Mouse (Mus musculus): ENCODE results near the gene Rab31. TPM values are rescaled to one million over a fixed set of nuclear protein-coding genes. Genes with fewer than 3 reads are reported as not detected.

Gene Rab31
- total RNA-seq, 2 experiments from 2014 or later: 10.5 to 11.9 TPM

- no peak for ATAC-seq (replicated peaks; ENCODE audit: low FRiP score, poor library complexity, severe bottlenecking)
Measured at GRCm38 (mm10) chr17:65712861-65713535, 59.6 kb downstream of the Rab31 start.

- no peak for ATAC-seq (replicated peaks; ENCODE audit: low FRiP score, poor library complexity, severe bottlenecking)
Measured at GRCm38 (mm10) chr17:65711779-65712178, 60.8 kb downstream of the Rab31 start.

GRCm38 (mm10) chr17:65710576-65710975, 62.0 kb downstream of the Rab31 start:
- ATAC-seq (replicated peaks; ENCODE audit: low FRiP score, poor library complexity, severe bottlenecking): no peak

- ATAC-seq (replicated peaks; ENCODE audit: low FRiP score, poor library complexity, severe bottlenecking): no peak
Measured at GRCm38 (mm10) chr17:65706220-65706619, 66.3 kb downstream of the Rab31 start.

GRCm38 (mm10) chr17:65703527-65704391, 68.8 kb downstream of the Rab31 start:
- no peak for ATAC-seq (replicated peaks; ENCODE audit: low FRiP score, poor library complexity, severe bottlenecking)

DNA sequence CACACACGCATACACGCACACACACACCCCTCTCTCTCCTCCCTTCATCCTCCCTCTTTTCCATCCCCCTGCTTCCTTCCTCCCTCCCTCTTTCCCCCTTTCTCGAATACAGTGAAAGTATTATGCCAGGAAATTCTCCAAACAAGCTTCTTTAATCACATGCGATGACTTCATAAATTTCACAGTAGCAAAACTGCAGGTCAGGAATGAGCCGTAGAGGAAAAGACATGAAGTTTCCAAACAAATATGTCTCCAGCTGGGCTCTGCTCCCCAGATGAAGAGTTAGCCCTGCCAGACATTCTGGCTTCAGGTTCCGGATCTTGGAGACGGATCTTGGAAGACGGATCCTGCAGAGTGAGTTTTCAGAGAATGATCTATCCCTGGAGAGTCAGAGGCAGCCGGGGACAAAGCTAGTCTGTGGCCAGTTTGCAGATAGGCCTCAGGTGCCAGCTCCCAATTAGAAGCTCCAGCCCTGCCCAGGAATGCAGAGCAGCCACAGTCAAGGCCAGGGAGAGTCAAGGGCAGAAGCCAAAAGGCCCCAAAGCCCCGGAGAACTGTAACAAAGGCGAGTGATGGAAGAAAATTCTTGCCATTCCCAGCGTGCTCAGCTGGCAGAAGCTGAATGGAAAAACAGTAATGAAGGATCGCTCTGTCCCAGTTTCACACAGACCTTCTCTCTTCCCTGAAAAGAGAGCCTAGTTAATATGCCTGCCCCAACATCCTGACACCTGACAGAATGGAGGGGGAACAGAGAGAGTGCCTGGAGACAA, 70.6 kb downstream of the Rab31 start:
- no peak for ATAC-seq (replicated peaks; ENCODE audit: low FRiP score, poor library complexity, severe bottlenecking)

DNA sequence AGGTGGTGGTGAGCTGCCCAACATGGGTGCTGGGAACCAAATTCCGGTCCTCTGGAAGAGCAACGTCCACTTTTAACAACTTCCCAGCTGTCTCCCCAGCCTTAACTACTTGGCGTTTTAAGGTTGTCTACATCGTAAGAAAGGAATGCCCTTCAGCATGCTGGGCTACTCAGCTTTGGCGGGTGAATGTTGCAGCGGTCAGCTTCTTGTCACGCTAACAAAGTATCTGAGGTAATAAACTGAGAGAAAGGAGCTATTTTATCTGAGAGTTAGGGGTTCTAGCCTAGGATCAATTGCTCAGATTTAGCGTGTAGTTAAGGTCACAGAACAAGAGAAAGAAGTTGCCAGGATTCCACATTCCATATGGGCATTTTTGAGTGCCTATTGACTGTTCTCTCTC, 71.2 kb downstream of the Rab31 start:
- ATAC-seq (replicated peaks; ENCODE audit: low FRiP score, poor library complexity, severe bottlenecking): no peak

DNA sequence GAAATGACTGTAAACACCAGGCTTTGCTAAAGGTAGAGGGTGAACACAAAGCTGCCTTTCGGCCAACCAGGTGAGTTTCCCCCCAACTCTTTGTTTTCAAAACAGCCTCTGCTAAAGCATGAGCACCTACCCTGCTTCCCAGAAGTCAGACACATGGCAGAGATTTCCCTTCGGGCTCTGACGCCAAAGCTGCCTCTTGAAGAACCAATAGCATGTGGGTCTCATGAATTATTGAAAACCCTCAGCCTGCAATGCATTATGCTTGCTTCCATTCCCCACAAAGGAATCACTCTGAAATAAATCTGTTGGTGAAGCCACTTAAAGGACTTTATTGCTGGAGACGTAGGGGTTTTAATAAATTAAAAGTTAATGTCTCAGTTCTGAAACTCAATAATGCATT, 72.5 kb downstream of the Rab31 start:
- no peak for ATAC-seq (replicated peaks; ENCODE audit: low FRiP score, poor library complexity, severe bottlenecking)

DNA sequence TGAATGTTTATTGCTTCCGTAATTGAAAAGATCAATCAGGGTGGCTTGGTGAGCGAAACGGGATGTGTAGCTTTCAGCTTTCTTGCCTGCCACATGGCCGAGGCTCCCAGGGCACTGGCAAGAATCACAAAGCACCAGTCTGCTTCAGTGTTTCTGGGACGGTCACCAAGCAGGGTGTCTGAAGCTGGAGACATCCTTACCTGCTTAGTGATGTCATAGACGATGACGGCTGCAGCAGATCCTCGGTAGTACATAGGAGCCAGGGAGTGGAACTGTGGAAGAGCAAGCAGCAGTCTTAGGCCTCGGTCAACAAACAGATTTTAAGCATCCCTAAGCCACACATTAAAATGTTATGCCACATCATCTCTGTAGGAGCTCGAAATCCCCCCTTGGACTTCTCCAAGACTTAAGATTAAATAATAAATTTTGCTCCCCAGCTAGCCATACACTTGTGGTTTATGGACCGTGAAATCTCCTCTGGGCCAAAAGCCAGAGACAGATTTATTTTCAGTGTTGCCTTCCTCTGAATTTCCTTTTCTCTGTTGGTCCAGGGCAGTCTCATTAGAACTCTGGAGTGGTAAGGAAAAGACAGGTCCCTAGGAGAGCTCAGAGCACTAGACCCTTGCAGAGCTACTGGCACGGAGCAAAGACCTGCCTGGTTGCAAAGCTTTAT, 74.6 kb downstream of the Rab31 start:
- no peak for ATAC-seq (replicated peaks; ENCODE audit: low FRiP score, poor library complexity, severe bottlenecking)

- ATAC-seq (replicated peaks; ENCODE audit: low FRiP score, poor library complexity, severe bottlenecking): no peak
Measured at GRCm38 (mm10) chr17:65696939-65697338, 75.6 kb downstream of the Rab31 start.

DNA sequence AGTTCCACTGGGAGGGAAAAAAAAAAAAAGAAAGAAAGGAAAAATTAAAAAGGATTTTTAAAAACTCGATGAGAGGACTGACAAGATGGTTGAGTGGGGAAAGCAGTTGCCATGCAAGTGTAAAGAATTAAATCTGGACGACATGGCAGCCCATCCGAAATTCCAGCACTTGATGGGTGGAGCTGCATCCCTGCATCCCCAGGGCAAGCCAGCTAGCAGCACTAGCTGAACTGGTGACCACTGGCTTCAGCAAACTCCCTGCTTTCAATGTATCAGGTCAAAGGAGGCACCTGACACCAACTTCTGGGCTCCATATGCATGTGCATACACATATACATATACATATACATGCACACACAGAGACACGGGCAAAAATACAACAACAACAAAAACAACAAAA, 80.3 kb downstream of the Rab31 start:
- ATAC-seq (replicated peaks; ENCODE audit: low FRiP score, poor library complexity, severe bottlenecking): no peak

DNA sequence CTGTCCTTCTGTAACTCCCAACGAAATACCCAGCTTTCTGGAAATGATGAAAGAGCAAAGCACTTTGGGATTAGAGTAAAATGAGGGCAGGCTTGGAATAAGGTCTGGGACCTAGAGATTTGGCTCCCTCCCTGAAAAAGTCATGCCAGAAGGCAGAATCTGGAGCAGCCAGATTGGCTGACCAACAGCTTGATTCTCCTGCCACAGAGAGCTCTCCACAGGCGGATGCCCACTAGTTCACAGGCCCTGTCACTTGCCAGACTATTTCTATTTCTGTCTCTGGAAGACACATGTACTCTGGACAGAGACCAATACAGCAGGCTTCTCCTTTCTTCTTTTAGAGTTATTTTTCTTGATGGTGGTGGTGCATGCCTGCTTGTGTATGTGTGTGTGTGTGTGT, 88.8 kb downstream of the Rab31 start:
- no peak for ATAC-seq (replicated peaks; ENCODE audit: low FRiP score, poor library complexity, severe bottlenecking)

- ATAC-seq (replicated peaks; ENCODE audit: low FRiP score, poor library complexity, severe bottlenecking): no peak
Measured at GRCm38 (mm10) chr17:65683316-65683715, 89.2 kb downstream of the Rab31 start.

DNA sequence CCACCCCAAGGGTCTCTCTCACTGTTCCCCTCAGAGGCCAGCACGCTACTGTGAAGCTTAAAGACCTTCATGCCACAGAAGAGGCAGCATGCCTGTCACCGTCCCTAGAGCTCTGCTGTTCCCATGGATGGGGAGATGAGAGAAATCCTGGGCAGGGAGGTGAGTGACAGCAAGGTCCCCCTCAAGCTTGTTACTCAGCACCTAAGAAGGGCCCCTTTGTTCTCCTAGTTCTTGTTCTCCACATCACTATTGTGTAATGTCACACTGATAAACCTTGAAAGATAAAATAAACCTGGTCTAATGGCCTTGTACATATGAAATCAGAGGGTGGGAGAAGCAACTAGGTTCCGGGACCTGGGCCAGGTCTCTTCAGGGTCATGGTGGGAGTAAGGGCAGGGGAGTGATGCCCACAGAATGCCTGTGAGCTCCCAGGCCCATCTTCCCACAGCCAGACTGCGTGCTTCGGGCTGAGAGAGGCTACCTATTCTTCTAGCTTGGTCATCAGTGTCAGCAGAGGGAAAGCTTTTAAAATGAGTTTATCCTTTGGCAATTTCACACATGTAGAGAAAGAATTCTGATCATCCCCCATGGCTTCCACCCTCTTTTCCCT, 90.4 kb downstream of the Rab31 start:
- no peak for ATAC-seq (replicated peaks; ENCODE audit: low FRiP score, poor library complexity, severe bottlenecking)

DNA sequence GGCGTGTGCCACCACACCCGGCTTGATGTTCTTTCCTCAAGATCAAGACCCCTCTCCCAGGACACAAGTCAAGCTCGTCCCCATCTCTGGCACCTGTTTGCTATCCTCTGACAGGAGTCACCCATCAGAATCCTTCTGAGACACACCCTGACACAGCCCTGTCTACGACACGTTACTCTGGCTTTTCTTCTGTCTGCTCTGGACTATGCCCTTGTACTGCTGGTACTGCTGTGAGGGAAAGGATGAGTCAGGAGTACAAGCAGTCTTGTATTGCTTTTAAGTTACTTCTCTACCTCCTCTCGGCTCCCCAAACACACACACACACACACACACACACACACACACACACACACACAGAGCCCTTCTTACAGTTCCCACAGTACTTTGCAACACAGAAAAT, 91.0 kb downstream of the Rab31 start:
- ATAC-seq (replicated peaks; ENCODE audit: low FRiP score, poor library complexity, severe bottlenecking): no peak

DNA sequence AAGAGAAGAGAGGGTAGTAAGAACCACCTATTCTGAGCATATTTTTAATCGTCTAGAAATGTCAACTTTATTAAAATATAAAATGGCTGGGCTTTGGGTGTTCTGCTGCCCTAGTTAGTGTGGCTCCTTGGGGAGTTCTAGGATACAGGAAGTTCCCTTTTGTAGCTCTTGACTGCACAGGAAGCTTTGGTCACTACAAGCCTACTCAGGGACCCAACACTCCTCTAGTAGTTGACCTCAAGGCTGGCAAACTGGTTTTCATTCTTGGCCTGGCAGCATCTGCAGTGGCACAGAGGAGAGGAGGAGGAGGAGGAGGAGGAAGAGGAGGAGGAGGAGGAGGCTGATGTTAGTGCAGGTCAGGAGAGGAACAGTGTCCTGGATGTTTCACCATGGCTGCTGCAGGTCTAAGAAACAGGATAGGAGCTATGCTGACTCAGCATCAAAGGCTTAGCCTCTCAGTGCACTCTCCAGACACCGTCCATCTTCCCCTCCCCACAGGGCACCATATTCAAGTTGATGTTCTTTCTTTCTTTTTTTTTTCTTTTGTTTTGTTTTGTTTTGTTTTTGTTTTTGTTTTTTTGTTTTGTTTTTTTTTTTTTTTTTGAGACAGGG, 91.6 kb downstream of the Rab31 start:
- ATAC-seq (replicated peaks; ENCODE audit: low FRiP score, poor library complexity, severe bottlenecking): no peak

- no peak for ATAC-seq (replicated peaks; ENCODE audit: low FRiP score, poor library complexity, severe bottlenecking)
Measured at GRCm38 (mm10) chr17:65679806-65680446, 92.6 kb downstream of the Rab31 start.

GRCm38 (mm10) chr17:65677742-65678141, 94.8 kb downstream of the Rab31 start:
- ATAC-seq (replicated peaks; ENCODE audit: low FRiP score, poor library complexity, severe bottlenecking): peak; percentile 61; the same call in 1 of the 2 replicates

GRCm38 (mm10) chr17:65676536-65676935, 96.0 kb downstream of the Rab31 start:
- ATAC-seq (replicated peaks; ENCODE audit: low FRiP score, poor library complexity, severe bottlenecking): no peak
